Mouse (Mus musculus) kidney, postnatal 0 days (tissue): ENCODE measurements around the gene Gpatch2l. TPM values are rescaled to one million over a fixed set of nuclear protein-coding genes. Genes with fewer than 3 reads are reported as not detected.
A peak's percentile ranks its signal among the peaks of the same experiment; 100 is the strongest.

Experiments
- ATAC-seq: fragments of 200-750 bp; cut with Nextera tagmentation; replicated peaks from 2 replicates; pipeline ENCODE4 v1.8.0; 2017; ENCODE audit warnings: low read depth, moderate number of reproducible peaks, moderate TSS enrichment, moderate library complexity; ENCODE audit not compliant: low FRiP score
- DNase-seq: peaks from one replicate; pipeline ENCODE4 v3.0.0-alpha.2; 2016; ENCODE audit warnings: low spot score
- H3K27ac ChIP-seq: fragments of 300-500 bp; sonication (generic); 2 replicates; pipeline ENCODE4 v1.5.1; 2014; ENCODE audit warnings: mild to moderate bottlenecking
- H3K27me3 ChIP-seq: fragments of 300-500 bp; sonication (generic); 2 replicates; pipeline ENCODE4 v1.6.1; 2014; ENCODE audit warnings: low read length, mixed read lengths; ENCODE audit not compliant: insufficient read depth
- H3K36me3 ChIP-seq: fragments of 300-500 bp; sonication (generic); 2 replicates; pipeline ENCODE4 v1.6.1; 2014; ENCODE audit warnings: low read length, mixed read lengths; ENCODE audit not compliant: insufficient read depth
- H3K4me1 ChIP-seq: fragments of 300-500 bp; sonication (generic); replicated peaks from 2 replicates; pipeline ENCODE4 v1.6.1; 2014; ENCODE audit warnings: antibody characterized with exemption, low read length, mixed read lengths; ENCODE audit not compliant: insufficient read depth
- H3K4me2 ChIP-seq: fragments of 300-500 bp; sonication (generic); 2 replicates; pipeline ENCODE4 v1.6.1; 2014; ENCODE audit warnings: mild to moderate bottlenecking, low read length, moderate library complexity, mixed read lengths
- H3K4me3 ChIP-seq: fragments of 300-500 bp; sonication (generic); replicated peaks from 2 replicates; pipeline ENCODE4 v1.5.1; 2014; ENCODE audit warnings: low read depth, low read length
- H3K9ac ChIP-seq: fragments of 300-500 bp; sonication (generic); 2 replicates; pipeline ENCODE4 v1.6.1; 2014; ENCODE audit warnings: low read depth, low read length
- H3K9me3 ChIP-seq: fragments of 300-500 bp; sonication (generic); replicated peaks from 2 replicates; pipeline ENCODE4 v1.6.1; 2016; ENCODE audit warnings: low read length, inconsistent platforms, mixed read lengths
- CTCF ChIP-seq: IDR thresholded peaks from 2 replicates; pipeline ENCODE4 v1.5.1; 2016; ENCODE audit warnings: antibody characterized with exemption, low read depth, mild to moderate bottlenecking, moderate library complexity
- WGBS: fragments of 180-500 bp; shearing (Covaris S2); extraction: QIAGEN DNeasy Blood & Tissue Kit; methylation state at CpG from one replicate; pipeline ENCODE4 v1.1.7; 2014; 5-methylcytosine and 5-hydroxymethylcytosine counted together
- polyA plus RNA-seq: library from polyadenylated mRNA; unstranded; fragments of >200 nt; fragmentation: Nextera tagmentation; extraction: Ambion mirVana; gene quantifications from 2 replicates; pipeline ENCODE4 v1.2.1, GENCODE M21; 2015

The Gpatch2l gene
- polyA plus RNA-seq, 1 experiment from 2014 or later = 10.8 TPM

DNA sequence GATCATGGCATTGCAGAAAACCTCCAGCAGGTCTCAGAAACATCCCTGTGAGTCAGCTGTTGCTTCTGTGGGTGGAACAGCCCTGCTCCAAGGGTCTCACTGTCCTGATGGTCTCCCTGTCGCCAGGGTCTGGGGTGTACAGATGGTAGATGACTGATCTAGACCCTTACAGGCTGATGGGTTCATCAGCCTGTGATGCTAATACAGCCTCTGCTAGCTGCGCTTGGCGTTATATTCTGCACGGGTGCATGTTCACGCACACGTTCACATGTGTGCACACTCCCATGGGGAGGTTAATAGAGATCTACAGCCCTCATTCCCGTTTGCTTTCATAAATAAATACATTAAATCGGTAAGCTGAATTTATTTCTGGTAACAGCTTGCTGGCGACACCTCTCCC lies 89.0 kb downstream of the Gpatch2l start:
- no peaks in the 10 kb centered on the region for H3K9me3 ChIP-seq
- H3K9ac ChIP-seq = no peak overlapping the region
- no peak overlapping the region for H3K4me2 ChIP-seq
- H3K36me3 ChIP-seq = no peaks in the 10 kb centered on the region
- H3K4me3 ChIP-seq = no peak overlapping the region
- no peaks in the 10 kb centered on the region for H3K27me3 ChIP-seq
- no peak overlapping the region for H3K27ac ChIP-seq
- H3K4me1 ChIP-seq = no peaks in the 10 kb centered on the region
- no peak for TF ChIP-seq CTCF
- 86% methylated on average over 9 of the region's 9 CpGs for WGBS
- no peak for ATAC-seq
- DNase-seq = no peak

DNA sequence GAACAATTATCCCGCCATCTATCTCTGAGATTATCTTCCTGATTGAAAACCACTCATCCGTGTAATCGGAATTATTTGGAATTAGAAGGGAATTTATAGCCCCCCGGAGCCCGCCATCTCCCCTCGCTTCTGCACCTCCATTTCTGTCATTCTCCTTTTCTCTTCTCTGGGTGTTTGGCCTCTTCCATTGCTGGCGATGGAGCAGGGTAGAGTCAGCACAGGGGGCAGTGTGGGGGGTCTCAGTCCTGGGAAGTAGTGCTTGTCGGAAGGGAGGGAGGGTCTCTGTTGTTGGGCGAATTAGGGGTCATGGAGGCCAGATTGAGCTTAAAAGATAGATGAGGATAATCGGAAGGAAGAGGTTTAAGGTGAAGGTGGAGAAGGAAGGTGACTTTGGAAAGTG lies 89.6 kb downstream of the Gpatch2l start:
- Histone ChIP-seq H3K27me3 (no peaks in the 10 kb centered on the region), H3K4me2 (no peak overlapping the region), H3K27ac (no peak overlapping the region), H3K4me3 (no peak overlapping the region), H3K4me1 (no peaks in the 10 kb centered on the region), H3K9ac (no peak overlapping the region), H3K36me3 (no peaks in the 10 kb centered on the region), H3K9me3 (no peaks in the 10 kb centered on the region)
- 75% methylated on average over 10 of the region's 10 CpGs for WGBS
- no peak for DNase-seq
- ATAC-seq = no peak
- no peak for TF ChIP-seq CTCF

DNA sequence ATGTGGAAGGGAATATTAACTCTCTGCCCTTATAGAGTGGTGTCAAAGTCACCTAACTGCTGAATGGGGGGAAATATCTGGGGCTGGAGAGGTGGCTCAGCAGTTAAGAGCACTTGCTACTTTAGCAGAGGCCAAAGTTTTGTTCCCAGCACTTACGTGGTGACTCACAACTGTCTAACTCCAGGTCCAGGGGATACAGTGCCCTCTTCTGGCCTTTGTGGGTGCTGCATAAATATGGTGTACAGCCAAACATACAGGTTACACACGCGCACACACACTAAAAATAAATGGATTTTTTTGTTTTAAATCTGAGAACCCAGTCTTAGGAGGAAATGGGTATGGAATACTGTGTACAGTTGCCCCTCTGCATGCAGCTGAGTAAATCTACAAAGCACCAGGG lies 94.6 kb downstream of the Gpatch2l start:
- Histone ChIP-seq H3K4me1 (no peaks in the 10 kb centered on the region), H3K36me3 (no peaks in the 10 kb centered on the region), H3K9ac (no peak overlapping the region), H3K4me3 (no peak overlapping the region), H3K9me3 (no peaks in the 10 kb centered on the region), H3K4me2 (no peak overlapping the region), H3K27me3 (no peaks in the 10 kb centered on the region), H3K27ac (no peak overlapping the region)
- 97% methylated on average over 3 of the region's 3 CpGs for WGBS
- DNase-seq (no peak), ATAC-seq (no peak)
- TF ChIP-seq CTCF = peak; percentile 37; the same call in 1 of the 2 replicates

DNA sequence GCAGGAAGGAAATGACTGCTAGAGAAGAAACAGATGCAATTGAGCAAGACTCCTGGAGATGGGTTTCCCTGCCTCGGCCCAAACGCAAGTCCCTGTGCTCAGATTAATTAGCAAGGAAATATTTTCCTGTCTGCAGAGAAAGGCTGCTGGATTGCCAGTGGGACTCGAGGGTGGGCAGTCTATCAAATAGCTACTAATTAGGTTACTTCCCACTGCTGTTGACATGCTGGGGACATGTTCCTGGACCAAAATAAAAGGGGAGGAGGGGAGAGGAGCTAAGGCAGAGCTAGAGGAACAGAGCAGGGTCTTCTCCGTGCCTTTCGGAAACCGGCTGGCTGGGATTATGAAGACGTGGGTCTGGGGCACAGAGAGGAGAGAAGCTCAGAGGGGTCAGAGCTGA lies 95.2 kb downstream of the Gpatch2l start:
- Histone ChIP-seq H3K9ac (no peak overlapping the region), H3K4me3 (no peak overlapping the region), H3K4me2 (no peak overlapping the region), H3K27me3 (no peaks in the 10 kb centered on the region), H3K27ac (no peak overlapping the region), H3K36me3 (no peaks in the 10 kb centered on the region), H3K9me3 (no peaks in the 10 kb centered on the region), H3K4me1 (no peaks in the 10 kb centered on the region)
- ATAC-seq = no peak
- no peak for DNase-seq
- 37% methylated on average over 7 of the region's 7 CpGs for WGBS
- TF ChIP-seq CTCF = no peak

Other genes starting within 250 kb of the Gpatch2l start
- gene Tgfb3, start 162.8 kb upstream of the Gpatch2l start, polyA plus RNA-seq = 16.6 and 19.3 TPM in 2 replicates
- gene Ift43, start 159.3 kb upstream of the Gpatch2l start, polyA plus RNA-seq = 87.0 and 87.3 TPM in 2 replicates
- 3.5 and 3.6 TPM in 2 replicates for gene Esrrb, start 119.3 kb downstream of the Gpatch2l start, polyA plus RNA-seq